Mouse (Mus musculus) right cerebral cortex, postnatal 14 days (tissue): ENCODE data around the gene Btbd35f2.
"Not testable (repeated sequence)": the region's sequence is repeated elsewhere in the genome, so short reads cannot be mapped to it uniquely, and the experiment has no call there.

Source experiments
- DNase-seq: peaks from one replicate; pipeline ENCODE4 v3.0.0; 2022

Gene Btbd35f2

GRCm38 (mm10) chrX:32278094-32278493, at the start of gene Btbd35f2:
Gene Btbd35f2 (plus strand): TSS chrX:32278394.
- not testable (repeated sequence) for DNase-seq
